Mouse (Mus musculus) gastrocnemius, adult 8-10 months (tissue): ENCODE measurements around the gene Sptssb. TPM values are rescaled to one million over a fixed set of nuclear protein-coding genes. Genes with fewer than 3 reads are reported as not detected.

Experiments used
- DNase-seq, 2 experiments: peaks; one replicate each; pipeline ENCODE4 v3.0.0; 2022; ENCODE audit warnings: low spot score in 2 of 2
- total RNA-seq, 4 experiments: library from RNA; stranded (reverse); gene quantifications; 2 replicates each; pipeline ENCODE4 v1.2.4; 2022

The Sptssb gene
- total RNA-seq: not detected

DNA sequence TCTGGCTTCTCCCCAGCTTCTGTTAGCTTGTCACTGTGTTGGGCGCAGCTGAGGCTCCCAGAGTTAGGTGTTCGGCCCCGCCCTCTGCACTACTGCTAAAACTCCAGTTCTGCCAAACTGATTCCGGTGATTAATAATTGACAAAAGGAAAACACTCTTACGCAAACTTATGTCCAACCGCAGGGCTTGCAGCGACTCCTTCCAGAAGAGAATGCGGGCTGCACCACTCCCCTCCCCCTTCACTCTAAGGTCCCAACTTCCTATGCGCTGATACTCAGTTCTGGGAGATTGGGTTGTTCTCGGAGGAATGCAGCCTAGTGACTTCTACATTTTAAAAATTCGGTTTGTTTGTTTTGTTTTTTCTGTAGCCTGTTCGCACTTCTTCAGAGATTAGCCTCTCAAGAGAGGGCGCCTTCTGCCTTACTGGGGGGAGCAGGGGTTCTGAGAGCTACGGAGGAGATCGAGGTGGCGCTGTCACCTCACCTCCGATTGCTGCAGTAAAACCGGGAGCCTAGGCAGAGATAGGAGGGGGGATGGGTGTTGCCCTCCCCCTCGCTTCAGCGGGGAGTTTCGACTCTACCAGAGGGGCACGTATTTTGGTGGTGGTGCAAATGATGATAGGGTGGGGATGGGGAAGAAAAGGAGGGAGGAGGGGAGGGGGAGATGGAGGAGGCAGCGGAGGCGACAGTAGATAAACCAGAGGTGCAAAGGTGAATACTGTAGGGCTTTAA is at the start of gene Sptssb:
Gene Sptssb (minus strand): TSS at position 83 of the 731 bp plus-strand sequence.
- no peak for DNase-seq

GRCm38 (mm10) chr3:69908074-69908473 is 48.3 kb upstream of the Sptssb start:
- no peak for DNase-seq

- no peak for DNase-seq
Observed at GRCm38 (mm10) chr3:69907564-69907963, 47.8 kb upstream of the Sptssb start.

GRCm38 (mm10) chr3:69902787-69903477 is 43.2 kb upstream of the Sptssb start:
- no peak for DNase-seq

- no peak for DNase-seq
Observed at GRCm38 (mm10) chr3:69902382-69902781, 42.6 kb upstream of the Sptssb start.

GRCm38 (mm10) chr3:69901874-69902381 is 42.2 kb upstream of the Sptssb start:
- DNase-seq: no peak

DNA sequence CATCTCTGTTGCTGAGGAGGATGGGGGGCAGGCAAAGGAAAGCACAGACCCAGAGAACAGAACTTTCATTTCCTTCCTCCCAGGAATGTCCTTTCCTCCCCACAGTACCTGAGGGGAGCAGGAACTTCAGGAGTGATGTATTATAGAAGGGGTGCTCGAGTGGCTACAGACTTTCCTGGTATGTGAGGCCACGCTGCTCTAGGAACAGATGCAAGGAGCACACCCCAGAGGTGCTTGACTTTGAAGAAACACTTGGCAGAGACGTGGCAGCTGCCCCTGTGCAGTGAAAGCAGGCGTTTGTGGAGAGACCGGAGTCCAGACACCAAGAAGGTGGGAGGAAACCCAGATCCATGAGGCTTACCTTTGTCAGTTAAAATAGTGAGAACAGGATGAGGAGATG is 40.6 kb upstream of the Sptssb start:
- no peak for DNase-seq

DNA sequence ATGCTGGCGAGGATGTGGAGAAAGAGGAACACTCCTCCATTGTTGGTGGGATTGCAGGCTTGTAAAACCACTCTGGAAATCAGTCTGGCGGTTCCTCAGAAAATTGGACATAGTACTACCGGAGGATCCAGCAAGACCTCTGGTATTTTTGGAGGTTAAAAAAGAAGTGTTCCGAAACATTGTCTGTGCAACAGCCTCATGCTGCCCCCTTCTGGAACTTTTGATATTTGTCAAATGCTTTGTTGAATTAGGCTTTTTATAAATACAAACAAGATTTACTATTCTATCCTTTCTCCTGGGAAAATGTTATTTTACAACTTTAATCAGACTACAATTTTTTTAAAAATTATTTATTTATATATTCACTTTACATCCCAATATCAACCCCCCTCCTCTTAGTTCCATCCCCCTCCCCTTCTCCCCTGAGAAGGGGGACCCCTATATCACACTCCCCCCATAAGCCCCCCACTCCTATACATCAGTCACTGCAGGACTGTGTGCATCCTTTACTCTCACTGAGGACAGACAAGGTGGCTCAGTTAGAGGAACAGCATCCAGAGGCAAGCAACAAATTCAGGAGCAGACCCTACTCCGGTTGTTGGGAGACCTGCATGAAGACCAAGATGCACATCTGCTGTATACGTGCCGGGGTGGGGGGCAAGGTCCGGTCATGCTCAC is 38.3 kb upstream of the Sptssb start:
- no peak for DNase-seq

- no peak for DNase-seq
Observed at GRCm38 (mm10) chr3:69895516-69895915, 35.8 kb upstream of the Sptssb start.

DNA sequence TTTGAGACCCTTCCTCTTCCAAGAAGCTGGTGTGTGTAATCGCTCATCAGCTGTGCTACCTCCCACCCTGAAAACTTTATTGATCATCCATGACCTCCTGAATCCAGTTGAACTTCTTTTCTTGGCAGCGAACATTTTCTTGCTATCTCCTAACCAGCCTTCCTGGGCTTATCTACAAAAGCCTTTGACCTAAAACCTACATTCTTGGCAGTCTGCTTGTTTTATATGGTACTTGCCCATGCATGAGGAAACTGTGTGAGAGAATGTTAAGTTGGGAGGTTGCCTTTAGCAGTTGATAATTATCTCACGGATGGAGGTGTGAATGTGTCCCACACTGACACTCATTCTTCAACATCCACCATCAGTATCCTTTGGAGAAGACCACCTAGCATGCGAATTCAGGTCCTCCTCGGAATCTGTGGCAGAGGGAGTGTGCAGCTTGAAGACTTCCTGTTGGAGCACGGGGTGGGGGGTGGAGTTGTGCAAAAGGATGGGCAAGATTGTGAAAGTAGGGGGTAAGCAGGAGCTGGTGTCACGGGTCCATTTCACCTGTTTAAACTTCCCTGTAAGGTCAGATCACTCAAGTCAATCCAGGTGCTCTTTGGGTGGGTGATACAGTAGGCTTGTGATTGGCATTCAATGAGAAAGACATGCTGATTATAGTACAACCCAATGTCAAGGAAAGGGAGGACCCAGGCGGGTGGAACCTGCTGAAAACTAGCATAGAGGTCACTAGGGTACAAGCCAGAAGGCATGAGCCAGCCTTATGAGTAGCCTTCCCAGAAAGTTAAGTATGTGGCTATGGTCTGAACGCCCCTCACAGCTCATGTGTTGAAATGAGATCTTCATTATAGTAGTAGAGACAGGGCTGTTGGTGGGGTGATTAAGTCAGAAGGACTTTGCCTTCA is 32.7 kb upstream of the Sptssb start:
- no peak for DNase-seq

- DNase-seq: no peak
Observed at GRCm38 (mm10) chr3:69885866-69886265, 26.1 kb upstream of the Sptssb start.

DNA sequence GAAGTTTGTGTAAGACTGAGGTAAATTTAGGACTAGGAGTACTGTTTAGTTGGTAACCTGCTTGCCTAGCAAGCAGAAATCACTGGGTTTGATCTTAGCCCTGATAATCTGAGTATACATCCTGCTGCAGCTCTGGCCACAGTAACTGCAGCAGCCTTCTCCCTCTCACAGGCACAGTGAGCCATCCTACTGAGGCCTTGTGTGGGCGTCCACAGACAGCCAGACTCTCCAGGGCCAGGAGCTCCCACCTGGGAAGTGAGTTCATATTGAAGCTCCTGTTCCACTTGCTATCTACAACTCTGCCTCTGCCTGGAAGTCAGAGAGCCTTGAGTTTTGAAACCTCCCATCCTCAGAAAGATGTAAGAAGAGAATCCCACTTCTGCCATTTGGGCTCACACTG is 24.0 kb upstream of the Sptssb start:
- no peak for DNase-seq

DNA sequence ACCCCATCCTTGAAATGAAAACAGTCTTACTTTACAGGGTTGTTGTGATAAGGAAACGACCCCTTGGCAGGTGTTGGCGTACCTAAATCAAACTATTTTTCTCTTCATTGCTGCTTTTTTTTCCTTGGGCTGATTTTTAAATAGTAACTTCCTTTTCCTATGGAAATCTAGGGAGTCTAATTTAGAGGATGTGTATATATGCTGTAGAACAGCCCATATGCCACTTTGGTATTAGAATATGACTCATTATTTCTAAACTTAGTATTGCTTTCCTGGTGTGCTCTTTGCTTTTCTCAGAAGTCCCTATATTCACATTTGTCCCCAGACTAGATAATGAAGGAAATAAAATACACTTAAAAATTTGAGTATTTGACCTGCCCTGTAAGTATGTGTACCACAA is 17.8 kb upstream of the Sptssb start:
- no peak for DNase-seq

GRCm38 (mm10) chr3:69874721-69875120 is 15.0 kb upstream of the Sptssb start:
- DNase-seq: no peak

DNA sequence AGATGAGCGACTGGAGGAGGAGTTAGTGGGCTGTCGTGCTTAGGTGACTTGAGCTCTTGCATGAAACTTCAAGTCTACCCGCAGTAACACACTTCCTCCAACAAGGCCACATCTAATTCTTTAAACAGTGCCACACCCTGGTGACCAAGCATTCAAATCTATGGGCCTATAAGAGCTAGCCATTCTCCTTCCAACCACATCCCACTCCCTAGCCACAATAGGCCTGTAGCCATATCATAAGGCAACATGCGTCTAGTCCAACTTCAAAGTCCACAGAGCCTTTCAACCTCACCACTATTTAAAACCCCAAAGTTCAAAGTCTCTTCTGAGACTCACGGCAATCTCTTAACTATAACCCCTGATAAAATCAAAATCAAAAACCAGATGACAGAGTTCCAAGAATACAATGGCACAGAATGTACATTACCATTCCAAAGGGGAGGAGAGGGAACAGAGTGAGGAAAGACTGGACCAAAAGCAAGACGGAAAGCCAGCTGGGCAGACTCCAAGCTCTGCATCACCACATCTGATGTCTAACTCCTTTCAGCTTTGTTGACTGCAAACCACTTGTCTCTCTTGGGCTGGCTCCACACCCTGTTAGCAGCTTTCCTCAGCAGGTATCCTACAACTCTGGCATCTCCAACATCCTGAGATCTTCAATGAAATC is 13.1 kb upstream of the Sptssb start:
- DNase-seq: no peak

DNA sequence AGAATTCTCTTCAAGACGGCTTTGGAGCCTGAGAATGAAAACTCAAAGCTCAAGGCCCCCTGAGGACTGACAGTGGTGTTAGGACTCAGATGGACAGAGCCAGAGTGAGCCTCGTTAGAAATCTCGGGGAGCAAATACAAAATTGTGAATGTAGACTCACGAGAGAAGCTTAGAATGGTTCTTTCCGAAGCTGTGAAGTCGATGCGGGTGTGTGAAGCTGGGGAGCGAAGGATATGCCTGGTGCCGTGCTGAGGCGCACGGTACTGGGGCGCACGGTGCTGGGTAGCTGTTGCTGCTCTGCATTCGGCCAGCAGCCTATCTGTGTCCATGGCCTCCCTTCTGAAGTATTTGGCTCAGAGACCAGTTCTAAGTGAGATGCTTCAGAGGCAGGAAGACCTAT is 11.4 kb upstream of the Sptssb start:
- no peak for DNase-seq

DNA sequence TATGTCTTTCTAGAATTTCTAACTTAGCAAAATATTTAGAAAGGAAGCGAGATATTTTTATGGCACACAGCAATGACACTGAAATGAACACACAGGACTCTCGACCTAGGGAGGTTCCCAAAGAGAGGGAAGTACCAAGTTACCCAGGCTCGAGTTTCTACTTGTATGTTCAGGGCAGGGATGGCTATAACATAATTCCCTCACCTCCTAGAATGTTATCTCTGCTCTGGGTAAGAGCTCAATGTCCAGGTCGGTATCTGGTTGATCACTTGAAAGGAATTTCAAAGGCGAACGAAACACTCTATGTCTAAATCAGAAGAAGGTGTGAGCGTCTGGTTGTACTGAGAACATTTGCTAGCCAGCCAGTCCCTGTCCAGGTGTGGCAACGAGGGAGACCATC is 10.0 kb upstream of the Sptssb start:
- DNase-seq: no peak

DNA sequence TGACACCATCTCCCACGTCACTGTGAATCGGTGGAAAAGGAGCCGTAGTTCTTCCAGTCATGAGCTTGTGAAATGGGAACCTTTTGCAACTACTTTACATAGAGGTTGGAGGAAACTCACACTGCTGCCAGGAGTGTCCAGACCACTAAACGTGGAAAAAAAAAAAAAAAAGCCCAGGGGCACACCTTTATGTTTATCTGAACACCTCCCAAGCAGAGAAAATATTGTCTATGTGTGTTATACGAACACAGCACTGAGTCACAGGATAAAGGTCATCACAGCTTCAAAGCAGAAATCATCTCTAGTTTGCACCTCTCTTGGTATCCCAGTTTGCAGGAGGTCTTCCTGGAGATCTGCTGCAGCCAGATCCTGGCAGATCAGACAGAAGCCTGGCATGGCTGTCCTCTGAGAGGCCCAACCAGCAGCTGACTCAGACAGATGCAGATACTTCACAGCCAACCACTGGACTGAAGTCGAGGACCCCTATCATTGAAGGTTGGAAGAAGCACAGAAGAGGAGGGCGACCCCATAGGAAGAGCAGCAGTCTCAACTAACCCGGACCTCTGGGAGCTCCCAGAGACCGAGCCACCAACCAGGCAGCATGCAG is 2.2 kb upstream of the Sptssb start:
- DNase-seq: no peak

DNA sequence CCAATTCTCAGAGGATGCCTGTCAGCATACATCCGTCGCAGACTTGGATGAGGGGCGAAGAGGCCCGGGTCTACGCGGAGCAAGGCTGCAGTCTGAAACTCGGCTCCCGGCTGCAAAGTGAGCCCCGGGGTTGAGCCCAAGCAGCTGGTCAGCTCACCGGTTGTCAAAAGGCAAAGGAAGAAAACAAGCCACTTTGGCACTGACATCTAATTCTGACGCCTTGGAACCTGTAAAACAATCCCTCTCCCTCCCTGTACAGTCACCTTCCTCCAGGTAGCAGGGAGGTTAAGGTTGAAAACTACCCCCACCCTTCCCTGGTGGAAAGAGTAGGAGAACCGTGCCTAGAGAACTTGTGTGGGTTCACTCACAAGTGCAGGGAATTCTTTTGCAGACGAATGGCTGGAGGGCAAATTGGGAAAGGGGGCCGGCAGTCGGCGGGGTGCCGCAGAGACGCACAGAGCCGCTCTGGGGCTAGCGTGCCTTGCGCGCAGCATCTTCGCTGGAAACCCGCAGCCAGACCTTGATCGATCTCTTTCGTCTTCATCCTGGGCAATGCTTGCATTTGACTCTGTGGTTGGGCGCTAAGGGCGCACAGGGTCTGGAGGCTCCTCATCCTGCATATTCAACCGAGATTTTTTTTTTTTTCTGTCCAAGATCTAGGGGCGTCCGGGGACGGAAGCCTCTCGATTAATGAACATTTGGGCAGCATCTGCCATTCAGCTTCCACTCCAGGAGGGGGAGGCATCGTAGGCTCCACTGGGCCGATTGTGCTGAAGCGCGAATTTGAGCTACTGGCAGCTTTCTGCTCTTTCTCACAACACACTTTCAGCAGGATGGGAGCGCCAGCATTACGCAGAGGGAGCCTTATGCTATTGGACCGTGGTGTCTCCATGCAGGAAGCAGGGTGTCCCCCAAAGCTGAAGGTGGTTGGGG is 1.1 kb upstream of the Sptssb start:
- DNase-seq: no peak
